Mouse (Mus musculus) forebrain, embryonic 11.5 days (tissue): ENCODE measurements at regions not wholly inside any gene's neighbourhood (a gene's known extent, or its start where the extent isn't known, plus 50 kb on each side); places are given as distances from the start of the nearest gene placed in this dataset.

Source experiments
- ATAC-seq: fragments of 200-750 bp; cut with Nextera tagmentation; replicated peaks from 2 replicates; pipeline ENCODE4 v1.8.0; 2017; ENCODE audit warnings: moderate TSS enrichment; ENCODE audit not compliant: low FRiP score
- DNase-seq: peaks from one replicate; pipeline ENCODE4 v3.0.0-alpha.2; 2017; ENCODE audit warnings: low spot score
- H3K27ac ChIP-seq: fragments of 300-500 bp; sonication (generic); 2 replicates; pipeline ENCODE4 v1.5.1; 2014; ENCODE audit warnings: low read depth, low read length
- H3K27me3 ChIP-seq: fragments of 300-500 bp; sonication (generic); 2 replicates; pipeline ENCODE4 v1.6.1; 2014; ENCODE audit warnings: mild to moderate bottlenecking, low read length, mixed read lengths; ENCODE audit not compliant: control insufficient read depth, insufficient read depth
- H3K36me3 ChIP-seq: fragments of 300-500 bp; sonication (generic); 2 replicates; pipeline ENCODE4 v1.6.1; 2014; ENCODE audit warnings: mild to moderate bottlenecking, low read length, moderate library complexity, mixed read lengths; ENCODE audit not compliant: control insufficient read depth, insufficient read depth
- H3K4me1 ChIP-seq: fragments of 300-500 bp; sonication (generic); replicated peaks from 2 replicates; pipeline ENCODE4 v1.6.1; 2014; ENCODE audit warnings: low read length, mixed read lengths; ENCODE audit not compliant: control insufficient read depth, insufficient read depth
- H3K4me2 ChIP-seq: fragments of 300-500 bp; sonication (generic); 2 replicates; pipeline ENCODE4 v1.6.1; 2014; ENCODE audit warnings: low read depth, mild to moderate bottlenecking, low read length, moderate library complexity, mixed read lengths; ENCODE audit not compliant: severe bottlenecking
- H3K4me3 ChIP-seq: fragments of 300-500 bp; sonication (generic); 2 replicates; pipeline ENCODE4 v1.5.1; 2014; ENCODE audit warnings: low read depth, low read length
- H3K9ac ChIP-seq: fragments of 300-500 bp; sonication (generic); 2 replicates; pipeline ENCODE4 v1.6.1; 2014; ENCODE audit warnings: low read length
- H3K9me3 ChIP-seq: fragments of 300-500 bp; sonication (generic); 2 replicates; pipeline ENCODE4 v1.6.1; 2016; ENCODE audit warnings: low read length, mixed read lengths; ENCODE audit not compliant: control insufficient read depth
- WGBS: fragments of 180-500 bp; shearing (Covaris S2); extraction: QIAGEN DNeasy Blood & Tissue Kit; methylation state at CpG from one replicate; pipeline ENCODE4 v1.1.7; 2014; 5-methylcytosine and 5-hydroxymethylcytosine counted together

- Histone ChIP-seq H3K4me2 (no peak overlapping the region), H3K27ac (no peak overlapping the region), H3K27me3 (no peaks in the 10 kb centered on the region), H3K9me3 (no peaks in the 10 kb centered on the region), H3K9ac (no peak overlapping the region), H3K4me3 (no peak overlapping the region), H3K4me1 (no peaks in the 10 kb centered on the region), H3K36me3 (no peaks in the 10 kb centered on the region)
- no peak for ATAC-seq
- 76% methylated on average over 12 of the region's 12 CpGs for WGBS
- DNase-seq = no peak
These were observed 144.2 kb upstream of the Igsf21 start for GRCm38 (mm10) chr4:140390684-140391234.

- Histone ChIP-seq H3K27me3 (no peaks in the 10 kb centered on the region; the same call in 1 of the 2 replicates), H3K4me2 (no peak overlapping the region), H3K4me3 (no peak overlapping the region), H3K9me3 (no peaks in the 10 kb centered on the region), H3K9ac (no peak overlapping the region), H3K4me1 (peaks cover 6% of the 10 kb centered on the region; the same call in 1 of the 2 replicates), H3K27ac (no peak overlapping the region), H3K36me3 (no peaks in the 10 kb centered on the region)
- no peak for DNase-seq
- no peak for ATAC-seq
- 60% methylated on average over 6 of the region's 6 CpGs for WGBS
These were observed 139.1 kb upstream of the Igsf21 start for GRCm38 (mm10) chr4:140385686-140386085.

GRCm38 (mm10) chr4:140385226-140385625 is 138.6 kb upstream of the Igsf21 start:
- no peak overlapping the region for H3K4me3 ChIP-seq
- H3K9me3 ChIP-seq = no peaks in the 10 kb centered on the region
- peaks cover 6% of the 10 kb centered on the region; the same call in 1 of the 2 replicates for H3K4me1 ChIP-seq
- no peak overlapping the region for H3K4me2 ChIP-seq
- ATAC-seq (no peak), DNase-seq (no peak)
- H3K27me3 ChIP-seq = no peaks in the 10 kb centered on the region; the same call in 1 of the 2 replicates
- WGBS = 87% methylated on average over 14 of the region's 14 CpGs
- no peak overlapping the region for H3K9ac ChIP-seq
- H3K27ac ChIP-seq = no peak overlapping the region
- H3K36me3 ChIP-seq = no peaks in the 10 kb centered on the region

- H3K9ac ChIP-seq = no peak overlapping the region
- ATAC-seq = no peak
- 85% methylated on average over 7 of the region's 7 CpGs for WGBS
- H3K9me3 ChIP-seq = no peaks in the 10 kb centered on the region
- no peak overlapping the region for H3K4me3 ChIP-seq
- no peak overlapping the region for H3K4me2 ChIP-seq
- no peak overlapping the region for H3K27ac ChIP-seq
- no peaks in the 10 kb centered on the region; the same call in 1 of the 2 replicates for H3K27me3 ChIP-seq
- H3K4me1 ChIP-seq = peaks cover 6% of the 10 kb centered on the region; the same call in 1 of the 2 replicates
- H3K36me3 ChIP-seq = no peaks in the 10 kb centered on the region
- no peak for DNase-seq
These were observed 137.0 kb upstream of the Igsf21 start for GRCm38 (mm10) chr4:140383596-140383995.

- DNase-seq (no peak), ATAC-seq (peak; percentile 53)
- Histone ChIP-seq H3K4me2 (peak overlapping the region; percentile 29; the same call in 1 of the 2 replicates), H3K4me3 (no peak overlapping the region), H3K9ac (no peak overlapping the region), H3K9me3 (no peaks in the 10 kb centered on the region), H3K36me3 (no peaks in the 10 kb centered on the region), H3K27ac (no peak overlapping the region), H3K27me3 (no peaks in the 10 kb centered on the region; the same call in 1 of the 2 replicates), H3K4me1 (peaks cover 6% of the 10 kb centered on the region; the same call in 1 of the 2 replicates)
- under 1% methylated on average over 13 of the region's 13 CpGs for WGBS
These were observed 134.1 kb upstream of the Igsf21 start for GRCm38 (mm10) chr4:140380733-140381132.

- Histone ChIP-seq H3K4me2 (no peak overlapping the region), H3K27me3 (no peaks in the 10 kb centered on the region; the same call in 1 of the 2 replicates), H3K9me3 (no peaks in the 10 kb centered on the region), H3K9ac (no peak overlapping the region), H3K4me1 (peaks cover 6% of the 10 kb centered on the region; the same call in 1 of the 2 replicates), H3K36me3 (no peaks in the 10 kb centered on the region), H3K4me3 (no peak overlapping the region), H3K27ac (no peak overlapping the region)
- DNase-seq (no peak), ATAC-seq (no peak)
- WGBS = 84% methylated on average over 1 of the region's 1 CpGs
These were observed 131.4 kb upstream of the Igsf21 start for GRCm38 (mm10) chr4:140377941-140378340.

- no peaks in the 10 kb centered on the region for H3K36me3 ChIP-seq
- H3K27me3 ChIP-seq = no peaks in the 10 kb centered on the region
- H3K27ac ChIP-seq = no peak overlapping the region
- H3K9me3 ChIP-seq = no peaks in the 10 kb centered on the region
- no peak for ATAC-seq
- 39% methylated on average over 11 of the region's 11 CpGs for WGBS
- H3K4me1 ChIP-seq = peaks cover 2% of the 10 kb centered on the region; the same call in 1 of the 2 replicates
- peak; percentile 66 for DNase-seq
- no peak overlapping the region for H3K4me3 ChIP-seq
- H3K4me2 ChIP-seq = no peak overlapping the region
- H3K9ac ChIP-seq = no peak overlapping the region
These were observed 126.2 kb upstream of the Igsf21 start for GRCm38 (mm10) chr4:140372586-140373325.

GRCm38 (mm10) chr4:140371426-140372213 is 125.0 kb upstream of the Igsf21 start:
- no peak overlapping the region for H3K27ac ChIP-seq

More at GRCm38 (mm10) chr4:140371426-140372213, 125.0 kb upstream of the Igsf21 start:
- ATAC-seq (no peak), DNase-seq (no peak)
- Histone ChIP-seq H3K4me3 (no peak overlapping the region), H3K27me3 (no peaks in the 10 kb centered on the region), H3K4me2 (no peak overlapping the region), H3K36me3 (no peaks in the 10 kb centered on the region), H3K9me3 (no peaks in the 10 kb centered on the region), H3K9ac (no peak overlapping the region), H3K4me1 (peaks cover 2% of the 10 kb centered on the region; the same call in 1 of the 2 replicates)
- WGBS = 90% methylated on average over 20 of the region's 20 CpGs
